Mouse (Mus musculus) liver, adult 2 months (tissue): ENCODE measurements around the gene Adgrl4. TPM values are rescaled to one million over a fixed set of nuclear protein-coding genes. Genes with fewer than 3 reads are reported as not detected.

Experiments
- DNase-seq: peaks from one replicate; pipeline ENCODE4 v3.0.0-alpha.2; 2011; ENCODE audit warnings: low read depth, low spot score; ENCODE audit errors: extremely low read depth
- H3K27ac ChIP-seq: fragments of 200-500 bp; replicated peaks from 2 replicates; pipeline ENCODE4 v1.5.1; 2012; ENCODE audit warnings: low read depth, mild to moderate bottlenecking, control low read depth, inconsistent platforms, low read length; ENCODE audit not compliant: insufficient read depth
- H3K27me3 ChIP-seq: fragments of 200-500 bp; 2 replicates; pipeline ENCODE4 v1.6.1; 2012; ENCODE audit warnings: mild to moderate bottlenecking, moderate library complexity, low read length, inconsistent platforms; ENCODE audit not compliant: control insufficient read depth, insufficient read depth
- H3K36me3 ChIP-seq: fragments of 200-500 bp; 2 replicates; pipeline ENCODE4 v1.6.1; 2012; ENCODE audit warnings: low read length, inconsistent platforms; ENCODE audit not compliant: control insufficient read depth, insufficient read depth
- H3K4me1 ChIP-seq: fragments of 200-500 bp; 2 replicates; pipeline ENCODE4 v1.6.1; 2011; ENCODE audit warnings: low read length; ENCODE audit not compliant: control insufficient read depth, insufficient read depth
- H3K4me3 ChIP-seq: fragments of 200-500 bp; 2 replicates; pipeline ENCODE4 v1.5.1; 2011; ENCODE audit warnings: low read depth, mild to moderate bottlenecking, control low read depth, low read length, moderate library complexity; ENCODE audit not compliant: insufficient read depth
- H3K79me2 ChIP-seq: fragments of 200-500 bp; 2 replicates; pipeline ENCODE4 v1.6.1; 2012; ENCODE audit warnings: inconsistent platforms, mild to moderate bottlenecking, low read length, moderate library complexity; ENCODE audit not compliant: control insufficient read depth, insufficient read depth
- H3K9ac ChIP-seq: fragments of 200-500 bp; 2 replicates; pipeline ENCODE4 v1.6.1; 2012; ENCODE audit warnings: low read depth, mild to moderate bottlenecking, control low read depth, inconsistent platforms, low read length
- CTCF ChIP-seq: fragments of 200-500 bp; IDR thresholded peaks from 2 replicates; pipeline ENCODE4 v1.5.1; 2011; ENCODE audit warnings: low read depth, low read length, control low read depth
- POLR2A ChIP-seq: fragments of 200-500 bp; IDR thresholded peaks from 2 replicates; pipeline ENCODE4 v1.6.1; 2011; ENCODE audit warnings: low read length, control low read depth; ENCODE audit not compliant: insufficient read depth; ENCODE audit errors: extremely low read depth
- WGBS: fragments of 180-500 bp; shearing (Covaris S2); methylation state at CpG from one replicate; pipeline ENCODE4 v1.1.7; 2018; 5-methylcytosine and 5-hydroxymethylcytosine counted together
- polyA plus RNA-seq: library from polyadenylated mRNA; depleted of rRNA; stranded (reverse); fragments of >200 nt; gene quantifications from 2 replicates; pipeline ENCODE4 v1.2.3, GENCODE M21; 2012
- total RNA-seq: library from RNA; depleted of rRNA; stranded (reverse); fragments of >200 nt; gene quantifications from 2 replicates; pipeline ENCODE4 v1.2.3, GENCODE M21; 2014

Adgrl4 gene
- total and polyA plus RNA-seq, 2 experiments, result 2.7 to 17.9 TPM

GRCm38 (mm10) chr3:151558374-151558773 lies 120.7 kb downstream of the Adgrl4 start:
- Histone ChIP-seq H3K79me2 (no peaks in the 10 kb centered on the region), H3K27me3 (no peaks in the 10 kb centered on the region), H3K4me3 (no peak overlapping the region), H3K4me1 (no peaks in the 10 kb centered on the region), H3K9ac (no peak overlapping the region), H3K27ac (no peak overlapping the region), H3K36me3 (no peaks in the 10 kb centered on the region)
- DNase-seq, result no peak
- TF ChIP-seq CTCF (no peak), POLR2A (no peak)
- 65% methylated on average over 4 of the region's 4 CpGs for WGBS

GRCm38 (mm10) chr3:151565664-151566621 lies 128.3 kb downstream of the Adgrl4 start:
- H3K9ac ChIP-seq, result no peak overlapping the region
- 56% methylated on average over 16 of the region's 16 CpGs for WGBS
- H3K4me3 ChIP-seq, result no peak overlapping the region
- no peaks in the 10 kb centered on the region for H3K27me3 ChIP-seq
- TF ChIP-seq POLR2A (no peak), CTCF (no peak)
- H3K36me3 ChIP-seq, result no peaks in the 10 kb centered on the region
- peak; percentile 39 for DNase-seq
- no peak overlapping the region for H3K27ac ChIP-seq
- H3K4me1 ChIP-seq, result no peaks in the 10 kb centered on the region
- H3K79me2 ChIP-seq, result no peaks in the 10 kb centered on the region

GRCm38 (mm10) chr3:151566629-151567028 lies 128.9 kb downstream of the Adgrl4 start:
- Histone ChIP-seq H3K4me1 (no peaks in the 10 kb centered on the region), H3K27ac (no peak overlapping the region), H3K9ac (no peak overlapping the region), H3K79me2 (no peaks in the 10 kb centered on the region), H3K27me3 (no peaks in the 10 kb centered on the region), H3K36me3 (no peaks in the 10 kb centered on the region), H3K4me3 (no peak overlapping the region)
- no peak for TF ChIP-seq POLR2A
- TF ChIP-seq CTCF, result peak; percentile 49
- DNase-seq, result peak; percentile 28
- 57% methylated on average over 5 of the region's 5 CpGs for WGBS

- no peak overlapping the region for H3K4me3 ChIP-seq
- no peaks in the 10 kb centered on the region for H3K27me3 ChIP-seq
- H3K27ac ChIP-seq, result no peak overlapping the region
- DNase-seq, result no peak
- TF ChIP-seq CTCF (no peak), POLR2A (no peak)
- no peak overlapping the region for H3K9ac ChIP-seq
- 47% methylated on average over 3 of the region's 3 CpGs for WGBS
- H3K4me1 ChIP-seq, result no peaks in the 10 kb centered on the region
- no peaks in the 10 kb centered on the region for H3K36me3 ChIP-seq
- H3K79me2 ChIP-seq, result no peaks in the 10 kb centered on the region
Observed at GRCm38 (mm10) chr3:151567541-151567940, 129.9 kb downstream of the Adgrl4 start.

- DNase-seq, result no peak
- no peaks in the 10 kb centered on the region for H3K79me2 ChIP-seq
- WGBS, result 82% methylated on average over 5 of the region's 5 CpGs
- H3K27me3 ChIP-seq, result no peaks in the 10 kb centered on the region
- no peak overlapping the region for H3K4me3 ChIP-seq
- no peak for TF ChIP-seq CTCF
- TF ChIP-seq POLR2A, result no peak
- no peak overlapping the region for H3K9ac ChIP-seq
- H3K4me1 ChIP-seq, result no peaks in the 10 kb centered on the region
- no peaks in the 10 kb centered on the region for H3K36me3 ChIP-seq
- no peak overlapping the region for H3K27ac ChIP-seq
Observed at GRCm38 (mm10) chr3:151572089-151572488, 134.4 kb downstream of the Adgrl4 start.

GRCm38 (mm10) chr3:151575292-151575691 lies 137.6 kb downstream of the Adgrl4 start:
- H3K79me2 ChIP-seq, result no peaks in the 10 kb centered on the region
- no peak for TF ChIP-seq POLR2A
- TF ChIP-seq CTCF, result no peak
- H3K4me1 ChIP-seq, result no peaks in the 10 kb centered on the region
- 77% methylated on average over 7 of the region's 7 CpGs for WGBS
- H3K4me3 ChIP-seq, result no peak overlapping the region
- no peaks in the 10 kb centered on the region for H3K27me3 ChIP-seq
- H3K36me3 ChIP-seq, result no peaks in the 10 kb centered on the region
- no peak overlapping the region for H3K9ac ChIP-seq
- DNase-seq, result no peak
- H3K27ac ChIP-seq, result no peak overlapping the region
